Mouse (Mus musculus): ENCODE results near the gene Gm10837.

The Gm10837 gene

DNA sequence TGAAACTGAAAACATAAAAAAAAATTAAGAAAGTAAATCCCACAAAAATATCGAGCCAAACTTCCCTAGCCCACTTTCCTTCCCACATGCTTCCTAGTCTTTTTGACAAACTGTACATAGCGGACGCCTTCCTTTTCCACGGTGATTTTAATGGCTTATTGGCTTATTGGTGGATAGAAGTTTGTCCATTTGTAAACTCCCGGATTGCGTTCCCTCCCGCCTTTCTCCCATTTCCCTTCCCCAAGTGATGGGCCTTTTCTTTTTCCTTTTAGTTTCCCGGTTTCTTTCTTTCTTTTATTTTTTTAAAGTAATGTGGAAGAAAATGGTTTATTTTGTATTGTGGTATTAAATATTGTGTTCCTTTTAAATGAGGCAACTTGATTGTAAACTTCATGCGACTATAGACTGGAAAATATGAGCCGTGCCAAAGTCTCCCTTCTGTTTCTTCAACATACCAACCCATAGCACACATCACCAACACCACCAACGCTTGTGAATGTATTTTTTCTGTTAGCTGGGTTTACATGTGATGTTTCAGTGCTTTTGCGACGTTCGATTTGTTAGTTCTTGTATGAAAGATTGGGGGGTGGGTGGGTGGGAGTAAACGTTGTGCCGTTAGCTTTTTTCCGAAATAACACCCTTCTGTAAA, 10.8 kb upstream of the Gm10837 start:
- no peak for DNase-seq (ENCODE audit: low spot score)

DNA sequence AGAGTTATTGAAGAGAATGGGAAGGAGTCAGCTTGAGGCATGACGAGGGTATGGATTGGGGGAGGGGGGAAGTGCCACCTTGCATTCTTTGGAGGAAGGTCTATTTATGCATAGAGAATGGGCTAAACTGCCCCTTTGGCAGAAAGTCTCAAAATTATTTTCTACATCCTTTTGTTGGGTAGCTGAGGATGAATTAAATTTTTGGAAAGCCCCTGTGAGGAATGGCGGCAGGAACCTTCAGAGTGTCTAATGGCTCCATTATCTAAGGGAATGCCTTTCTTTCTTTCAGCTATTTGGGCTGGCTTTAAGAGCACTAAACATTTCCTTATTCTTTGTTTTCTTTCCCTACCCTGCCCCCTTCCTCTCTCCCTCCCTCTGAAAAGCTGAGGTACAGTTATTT, 10.0 kb upstream of the Gm10837 start:
- DNase-seq (ENCODE audit: low spot score): no peak

DNA sequence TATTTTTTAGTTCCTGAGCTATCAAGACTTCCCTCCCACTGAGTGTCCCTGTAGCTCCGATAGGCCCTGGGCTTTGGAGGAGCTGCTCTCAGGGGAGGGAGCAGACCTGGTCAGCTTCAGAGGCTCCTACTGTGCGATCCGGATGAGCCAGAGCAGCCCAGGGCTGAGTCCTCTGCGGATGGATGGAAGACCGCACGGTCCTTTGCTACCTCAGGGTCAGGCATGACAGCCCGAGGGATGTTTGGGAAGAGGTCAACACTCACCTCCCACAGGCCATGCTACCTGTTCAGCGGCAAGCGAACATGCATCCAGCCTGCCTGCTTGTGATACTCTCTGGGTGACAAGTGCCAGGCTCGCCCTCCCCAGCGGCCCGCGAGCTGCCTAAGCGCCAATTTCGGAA, 9.2 kb upstream of the Gm10837 start:
- DNase-seq (ENCODE audit: low spot score): peak; percentile 56

DNA sequence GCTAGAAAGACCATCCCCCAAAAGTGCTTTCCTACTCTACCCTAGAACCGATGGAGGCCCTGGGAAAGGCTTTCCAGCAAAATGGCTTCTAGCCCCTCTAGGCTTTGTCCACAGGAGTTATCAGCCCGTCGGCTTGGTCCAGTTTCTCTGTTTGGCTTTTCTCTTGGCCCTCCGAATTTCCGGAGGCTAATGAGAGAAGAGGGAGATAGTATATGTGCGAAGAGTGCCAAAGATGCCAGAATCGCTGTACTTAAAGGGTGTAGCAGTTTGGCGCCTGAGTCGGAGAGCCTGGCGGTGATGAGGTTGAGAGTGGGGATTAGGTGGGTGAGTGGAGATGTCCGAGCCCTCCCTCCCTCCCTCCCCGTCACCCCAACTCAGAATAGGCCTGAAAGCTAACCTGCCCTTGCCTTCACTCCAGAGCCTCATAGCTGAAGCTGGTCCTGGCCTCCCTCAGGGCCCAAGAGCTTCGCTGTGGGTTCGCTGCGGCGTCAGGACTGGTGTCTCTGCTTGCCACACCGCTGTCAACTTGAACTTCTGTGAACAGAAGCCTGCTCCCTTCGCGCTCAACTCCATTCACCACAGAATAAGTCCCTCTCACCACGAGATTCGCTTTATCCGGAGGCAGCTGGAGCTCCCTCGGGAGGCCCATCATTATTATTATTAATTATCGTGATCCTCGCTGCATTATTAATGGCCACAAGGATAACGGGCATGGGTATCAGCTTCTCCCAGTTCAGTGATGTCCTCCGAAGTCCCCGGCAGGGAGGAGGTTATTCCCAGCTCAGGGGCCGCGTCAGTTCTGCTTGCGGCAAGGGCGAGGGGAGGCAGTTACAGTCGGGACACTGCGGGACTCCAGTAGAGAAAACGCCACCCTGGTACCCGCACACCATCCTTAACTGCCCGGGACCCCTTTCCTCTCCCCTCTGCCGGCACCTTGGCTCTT, 8.0 kb upstream of the Gm10837 start:
- DNase-seq (ENCODE audit: low spot score): peak; percentile 72

DNA sequence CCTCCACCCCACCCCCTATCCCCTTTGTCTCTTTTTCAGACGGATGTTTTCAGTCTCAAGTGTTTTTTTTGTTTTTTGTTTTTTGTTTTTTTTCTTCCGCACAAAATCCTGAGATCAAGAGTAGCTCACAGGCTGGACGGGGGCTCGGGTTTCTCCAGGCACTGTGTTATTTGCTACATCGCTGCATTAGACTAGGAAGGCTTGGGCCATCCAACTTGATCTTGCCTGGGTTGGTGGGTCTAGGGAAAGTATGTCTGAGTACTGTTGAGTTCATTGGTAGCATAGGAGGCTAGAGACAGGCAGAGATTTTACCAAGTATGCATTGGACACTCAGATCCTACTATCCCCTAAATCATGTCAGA, 7.4 kb upstream of the Gm10837 start:
- DNase-seq (ENCODE audit: low spot score): peak; percentile 11

DNA sequence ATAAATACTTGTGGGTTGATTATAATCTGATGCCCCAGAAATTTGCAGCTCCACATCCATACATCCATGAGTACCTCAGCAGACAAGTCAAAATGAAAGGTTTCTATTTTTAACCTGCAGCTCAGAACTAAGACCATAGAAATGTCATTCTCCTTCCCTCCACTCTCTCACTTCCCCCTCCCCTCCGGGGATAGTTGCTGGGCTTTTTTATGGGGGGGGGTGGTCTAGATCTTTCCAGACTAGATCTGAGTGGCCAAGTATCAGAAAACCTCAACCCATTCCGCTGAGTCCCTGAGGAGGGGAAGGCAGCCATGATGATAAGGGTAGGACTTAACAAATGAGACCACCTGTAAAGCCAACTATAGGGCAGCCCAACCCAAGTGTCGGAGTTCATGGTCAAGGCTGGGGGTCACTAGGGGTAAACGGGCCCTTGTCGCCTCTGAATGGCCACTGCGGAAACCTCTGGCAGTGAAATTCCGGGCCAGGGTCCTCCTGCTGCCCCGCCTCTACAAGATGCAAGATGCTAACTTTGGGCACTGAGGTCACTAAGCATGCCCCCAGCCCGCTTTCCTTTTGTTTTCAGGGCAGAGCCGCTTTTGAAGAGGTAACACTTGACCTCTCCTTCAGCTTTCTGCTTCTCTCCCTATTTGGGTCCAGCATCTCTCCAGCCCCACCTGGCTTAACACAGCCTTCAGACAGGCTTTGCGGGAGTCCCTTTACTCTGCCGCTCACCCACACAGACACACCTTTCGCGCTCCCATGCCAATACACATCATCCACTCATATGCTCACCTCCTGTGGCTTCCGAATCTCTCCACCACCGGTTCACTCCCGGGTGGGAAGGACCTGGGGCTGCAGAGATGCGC, 6.6 kb upstream of the Gm10837 start:
- peak; percentile 48 for DNase-seq (ENCODE audit: low spot score)

DNA sequence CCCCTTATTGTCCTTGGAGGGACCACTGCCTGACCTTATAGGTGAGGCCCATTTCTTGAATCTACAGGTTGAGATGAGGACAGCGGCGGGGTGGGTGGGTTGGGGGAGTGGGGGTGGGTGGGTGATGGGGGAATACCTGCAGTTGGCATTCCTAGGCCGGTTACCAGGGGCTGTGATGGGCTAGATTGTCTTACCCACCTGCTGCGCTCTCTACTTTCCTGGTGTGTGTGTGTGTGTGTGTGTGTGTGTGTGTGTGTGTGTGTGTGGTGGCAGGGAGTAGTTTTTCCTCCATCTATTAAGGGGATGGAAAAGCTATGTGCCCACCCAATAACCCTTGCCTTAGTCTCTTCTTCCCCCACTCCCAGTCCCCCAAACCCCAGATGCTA, 5.9 kb upstream of the Gm10837 start:
- no peak for DNase-seq (ENCODE audit: low spot score)

DNA sequence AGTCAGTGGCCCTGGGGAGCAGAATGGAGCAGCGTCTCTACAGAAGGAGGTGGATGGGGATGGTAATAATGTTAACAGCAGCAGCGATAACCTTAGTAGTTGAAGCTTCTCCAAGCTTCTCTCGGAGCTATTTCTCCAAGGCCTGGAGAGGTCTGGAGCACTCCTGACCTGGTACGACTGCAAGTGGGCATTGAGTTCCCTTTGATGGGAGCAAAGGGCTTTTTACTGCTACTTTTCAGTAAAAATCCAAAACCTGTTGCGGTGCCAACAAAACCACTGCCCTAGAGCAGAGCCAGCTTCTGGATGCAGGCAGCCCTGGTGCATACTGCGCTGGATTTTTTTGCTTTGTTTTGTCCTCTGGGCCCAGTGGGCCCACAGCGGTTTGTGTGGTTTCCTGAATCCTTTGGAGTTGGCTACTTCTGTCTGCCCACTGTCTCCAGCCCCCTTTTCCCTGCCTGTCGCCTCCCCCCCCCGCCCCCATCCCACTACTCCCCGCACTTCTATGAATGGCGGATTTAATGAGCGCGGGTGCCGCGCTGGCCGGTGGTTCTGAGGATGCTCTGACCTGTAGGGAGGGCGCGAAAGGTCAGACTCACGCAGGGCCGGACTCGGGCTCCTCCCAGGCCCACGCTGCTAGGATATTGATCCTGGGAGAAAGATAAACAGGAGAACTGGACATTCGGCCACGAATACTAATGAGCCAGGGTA, 5.4 kb upstream of the Gm10837 start:
- peak; percentile 50 for DNase-seq (ENCODE audit: low spot score)

DNA sequence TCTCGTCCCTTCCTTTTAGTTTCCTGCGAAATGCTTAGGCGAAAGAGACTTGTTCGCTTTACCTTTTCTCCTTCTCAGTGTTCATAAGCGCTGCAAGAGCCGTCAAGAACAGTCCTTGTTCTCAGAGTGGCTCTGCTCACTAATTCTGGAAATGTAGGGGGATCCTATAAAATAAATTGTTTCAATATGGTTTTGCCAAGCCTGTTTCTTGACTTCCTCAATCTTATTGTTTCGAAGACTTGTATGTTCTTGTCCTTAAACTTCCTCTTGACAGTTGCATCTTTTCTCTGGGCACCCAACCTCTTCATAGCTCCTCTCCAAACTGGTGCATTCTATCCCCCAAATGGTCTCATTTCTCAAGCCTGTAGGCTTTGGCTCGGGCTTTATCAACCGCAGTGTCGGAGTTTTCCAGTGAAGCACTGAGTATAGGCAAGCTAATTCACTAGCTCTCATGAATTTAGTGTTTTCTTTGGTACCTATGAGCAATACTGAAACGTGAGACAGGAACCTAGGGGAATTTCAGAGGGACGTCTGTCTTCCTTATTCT, 4.7 kb upstream of the Gm10837 start:
- peak; percentile 30 for DNase-seq (ENCODE audit: low spot score)

DNA sequence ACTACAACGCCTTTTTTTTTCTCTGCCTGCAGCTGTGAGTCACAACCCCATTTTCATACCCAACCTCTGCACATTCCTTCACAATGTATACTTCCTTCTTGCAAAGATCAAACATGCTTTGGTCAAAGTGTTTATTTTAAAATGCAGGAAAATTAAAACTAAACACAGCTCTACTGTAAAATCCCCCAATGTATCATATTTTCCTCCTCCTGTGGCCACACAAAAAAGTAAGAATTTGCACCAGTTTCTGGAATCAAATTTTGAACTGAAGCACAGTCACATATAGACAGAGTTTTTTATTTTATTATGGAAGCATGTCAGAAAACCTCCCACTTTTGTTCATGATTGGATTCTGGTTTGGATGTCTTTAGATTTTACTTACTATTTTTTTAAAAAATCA, 3.8 kb upstream of the Gm10837 start:
- DNase-seq (ENCODE audit: low spot score): peak; percentile 4

DNA sequence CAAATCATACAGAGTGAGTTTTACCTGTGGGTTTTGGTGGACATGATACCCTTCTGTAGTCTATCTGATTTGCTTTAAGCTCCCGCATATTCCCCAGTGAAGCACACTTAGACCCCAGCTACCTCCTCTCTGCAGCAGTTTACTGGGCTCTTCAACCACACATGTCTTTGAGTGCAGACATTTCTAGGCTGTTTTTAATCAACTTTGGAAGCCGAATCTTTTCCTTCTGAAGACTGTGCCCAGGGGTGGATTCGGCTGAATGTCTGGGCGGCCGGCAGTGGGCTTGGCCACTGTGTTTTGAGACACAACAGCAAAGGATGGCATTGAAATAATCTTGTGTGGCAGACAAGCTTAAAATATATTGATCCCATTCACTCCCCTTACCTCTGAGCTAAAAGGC, 3.0 kb upstream of the Gm10837 start:
- DNase-seq (ENCODE audit: low spot score): peak; percentile 31

DNA sequence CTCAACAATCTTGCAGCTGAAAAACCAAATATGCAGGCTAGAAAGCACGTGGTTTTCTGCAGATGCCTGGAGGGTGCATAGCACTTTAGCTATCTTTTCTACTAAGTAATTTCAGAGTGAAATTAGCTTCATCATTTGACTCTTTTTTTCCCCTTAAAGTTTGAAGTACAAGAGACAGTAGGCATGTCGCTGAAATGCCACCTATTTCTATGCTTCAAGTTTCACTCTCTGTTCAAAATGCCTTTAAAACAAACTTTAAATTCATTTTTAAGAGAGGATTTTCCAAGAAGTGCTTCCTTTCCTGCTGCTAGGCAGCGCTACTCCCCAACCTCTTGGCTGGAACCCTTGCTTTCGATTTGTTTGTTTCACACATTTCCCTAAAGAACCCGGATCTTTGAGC, 1.3 kb upstream of the Gm10837 start:
- DNase-seq (ENCODE audit: low spot score): peak; percentile 14

DNA sequence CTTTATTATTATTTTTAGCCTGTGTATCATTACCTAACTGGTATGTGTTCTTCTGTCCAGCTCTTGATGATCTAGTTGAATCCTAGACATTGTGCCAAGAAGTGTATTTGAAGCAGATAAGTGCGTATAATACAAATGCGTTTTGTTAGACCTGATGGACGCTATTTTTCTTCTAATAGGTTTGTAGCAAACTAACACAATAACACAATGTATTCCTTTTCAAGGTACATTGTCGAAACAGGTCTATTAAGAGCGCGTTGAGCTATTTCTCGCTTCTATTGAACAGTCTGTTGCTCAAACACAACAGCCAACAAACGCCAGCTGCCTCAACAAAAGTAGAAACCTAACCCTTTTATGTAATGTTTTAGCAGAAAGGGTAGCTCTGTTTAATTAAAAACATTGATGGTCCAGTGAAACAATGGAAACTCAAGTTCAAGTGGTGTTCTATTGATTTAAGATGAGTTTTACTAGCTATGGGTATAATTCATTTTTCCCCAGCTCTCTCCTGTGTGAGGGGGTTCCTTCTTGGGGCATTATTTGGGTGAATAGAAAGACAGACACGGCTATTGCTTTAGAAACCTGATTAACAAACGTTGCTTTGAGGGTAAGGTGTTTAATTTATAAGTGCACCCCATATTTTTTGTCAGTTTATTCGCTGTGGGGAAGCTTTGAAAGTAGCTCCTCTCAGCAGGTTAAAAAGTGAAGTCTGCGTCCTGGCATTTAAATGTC, 536 bp upstream of the Gm10837 start:
- DNase-seq (ENCODE audit: low spot score): peak; percentile 28

DNA sequence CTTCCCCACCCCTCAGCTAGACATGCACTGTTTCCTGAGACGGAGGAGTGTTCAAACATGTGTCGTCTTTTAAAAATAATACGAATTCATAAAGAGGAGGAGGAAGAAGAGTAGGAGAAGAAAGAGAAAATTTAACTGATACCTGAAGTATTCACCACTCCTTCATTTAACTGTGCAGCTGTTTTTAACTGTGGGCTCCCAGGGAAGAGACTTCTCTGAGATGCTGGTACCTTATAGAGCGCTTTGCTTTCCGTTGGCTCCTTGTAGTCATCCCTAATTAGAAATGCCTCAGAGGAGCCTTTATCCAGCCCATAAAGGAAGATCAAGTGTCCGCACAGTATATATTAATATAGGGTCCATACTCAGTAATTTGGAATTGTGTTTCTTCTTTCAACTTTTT, 1.1 kb downstream of the Gm10837 start:
- DNase-seq (ENCODE audit: low spot score): no peak

DNA sequence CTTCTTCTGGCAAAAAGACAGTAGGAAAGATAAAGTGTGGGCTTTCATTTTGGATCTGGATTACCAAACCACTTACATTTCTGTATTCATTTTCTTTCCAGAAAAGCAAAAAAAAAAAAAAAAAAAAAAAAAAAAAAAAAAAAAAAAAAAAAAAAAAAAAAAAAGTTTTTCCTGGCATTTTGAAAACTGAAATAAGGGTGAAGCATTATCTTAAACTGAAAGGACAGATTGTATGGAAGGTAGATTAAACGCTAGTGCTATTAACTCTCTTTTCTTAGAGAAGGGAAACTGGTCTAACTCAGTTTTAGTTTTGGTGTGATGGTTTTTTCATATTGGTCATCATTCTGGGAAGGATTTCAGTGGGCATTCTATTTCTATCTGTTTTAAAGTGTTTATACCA, 1.6 kb downstream of the Gm10837 start:
- DNase-seq (ENCODE audit: low spot score): no peak

DNA sequence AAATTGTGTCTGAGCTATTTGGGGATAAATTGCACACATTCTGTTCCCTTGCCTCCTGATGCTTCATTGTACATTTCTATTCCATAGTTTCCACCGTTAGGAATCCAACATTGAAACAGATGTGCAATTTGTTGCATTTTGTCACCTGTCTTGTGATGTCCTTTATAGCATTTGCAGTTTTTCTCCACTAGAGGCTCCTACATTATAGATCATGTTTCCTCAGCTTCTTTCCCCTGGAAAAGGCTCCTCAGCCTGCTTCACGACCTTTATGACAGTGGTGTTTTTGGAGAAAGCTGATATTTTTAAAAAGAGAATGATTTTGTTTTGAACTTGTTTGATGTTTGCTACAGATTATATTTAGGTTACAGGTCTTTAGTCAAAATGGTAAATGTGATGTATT, 18.7 kb downstream of the Gm10837 start:
- DNase-seq (ENCODE audit: low spot score): no peak

DNA sequence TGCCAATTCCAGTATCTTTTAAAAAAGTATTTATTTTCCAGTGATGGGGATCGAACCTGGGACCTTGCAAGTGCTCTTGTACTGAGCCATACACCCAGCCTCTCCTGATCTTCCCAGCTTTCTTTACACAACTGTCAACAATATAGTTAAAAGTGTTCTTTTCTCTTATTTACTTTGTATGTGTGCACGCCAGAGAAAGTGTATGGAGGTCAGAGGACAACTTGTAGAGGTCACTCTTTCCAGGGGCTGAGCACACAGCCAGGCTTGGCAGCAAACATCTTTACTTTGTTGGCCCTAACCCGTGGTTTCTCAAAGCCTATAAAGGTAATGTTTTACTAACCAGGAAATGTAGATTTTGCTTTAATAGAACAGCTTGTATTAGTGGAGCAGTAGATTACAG, 21.1 kb downstream of the Gm10837 start:
- DNase-seq (ENCODE audit: low spot score): no peak

DNA sequence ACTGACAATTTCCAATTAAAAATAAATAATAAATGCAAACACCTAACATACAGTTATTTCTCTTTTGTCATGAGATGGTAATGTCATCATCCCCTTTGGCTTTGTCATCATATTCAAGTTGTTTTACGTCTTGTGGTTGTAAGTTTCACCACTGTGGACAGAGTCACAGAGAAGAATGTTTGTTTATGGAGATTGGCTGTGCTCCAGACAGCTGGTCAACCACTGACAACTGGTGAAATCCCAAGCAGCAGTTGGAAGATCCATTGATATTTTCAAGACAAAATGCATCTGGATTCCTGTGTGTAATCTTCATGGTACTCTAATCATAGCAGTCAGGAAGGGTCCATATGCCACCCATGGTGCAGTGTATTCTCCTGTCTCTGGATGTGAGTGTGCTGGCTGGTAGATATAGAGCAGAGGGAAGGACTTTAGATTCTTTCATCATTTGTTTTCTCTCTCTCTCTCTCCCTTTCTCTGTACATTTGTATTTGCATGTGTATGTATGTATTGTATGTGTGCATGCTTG, 23.2 kb downstream of the Gm10837 start:
- DNase-seq (ENCODE audit: low spot score): no peak

DNA sequence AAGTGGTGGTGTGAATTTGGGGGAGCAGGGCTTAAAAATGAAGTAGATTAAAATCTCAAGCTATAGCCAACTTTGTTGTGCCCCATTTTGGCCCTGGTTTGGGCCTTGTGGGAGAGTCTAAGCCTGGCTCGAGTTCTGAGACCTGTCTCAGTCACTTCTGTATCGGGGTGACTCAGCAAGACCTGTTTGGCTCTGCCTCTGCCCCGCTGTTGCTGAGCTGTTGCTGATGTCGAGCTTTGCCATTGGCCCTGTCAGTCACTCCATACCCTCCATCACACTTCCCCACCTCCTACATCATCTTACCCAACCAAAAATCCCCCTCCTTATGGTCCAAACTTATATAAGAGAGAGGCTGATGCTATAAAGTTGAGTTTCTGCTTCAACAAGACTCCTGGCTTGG, 38.1 kb downstream of the Gm10837 start:
- DNase-seq (ENCODE audit: low spot score): no peak

DNA sequence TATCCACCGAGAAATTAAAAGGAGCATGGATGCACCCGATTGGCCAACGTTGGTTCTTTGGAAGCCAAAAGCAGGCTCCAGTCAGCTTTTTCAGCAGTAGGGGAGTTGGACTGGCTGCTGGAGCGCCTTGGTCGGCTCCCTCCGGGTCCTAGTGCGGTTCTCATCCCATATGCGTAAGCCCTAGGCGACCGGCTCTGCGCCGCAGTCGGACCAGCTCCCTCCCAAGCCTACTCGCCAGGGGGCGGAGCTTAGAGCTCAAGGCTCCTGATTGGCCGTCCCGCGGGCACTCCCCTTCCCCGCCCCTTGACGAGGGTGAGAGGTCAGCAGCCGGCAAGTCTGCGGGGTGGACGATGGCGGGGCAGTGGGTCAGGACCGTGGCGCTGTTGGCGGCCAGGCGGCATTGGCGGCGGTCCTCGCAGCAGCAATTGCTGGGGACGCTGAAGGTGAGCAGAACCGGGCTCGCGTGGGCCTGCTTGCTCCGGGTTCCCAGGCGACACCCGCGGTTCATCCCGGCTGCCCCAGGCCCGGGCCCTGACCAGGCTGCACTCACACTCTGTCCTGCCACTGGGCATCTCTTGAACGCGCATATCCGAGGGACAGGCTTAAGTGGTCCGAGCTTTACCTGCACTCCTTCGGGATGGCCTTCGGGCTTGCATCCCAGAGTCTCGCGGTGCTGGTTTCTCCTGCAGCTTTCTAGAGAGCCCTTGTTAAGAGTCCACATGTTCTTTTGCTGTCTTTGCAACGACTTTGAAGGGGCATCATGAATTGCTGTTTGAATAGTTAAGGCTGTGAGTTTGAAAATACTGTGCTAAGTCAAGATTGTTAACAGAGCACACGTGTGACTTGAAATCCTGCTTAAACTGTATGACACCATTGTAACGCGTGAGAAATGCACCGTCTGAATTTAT, 43.9 kb downstream of the Gm10837 start, which contains the start of gene Pcca:
Gene Pcca, plus strand, starts transcription at position 308 of the 908 bp plus-strand sequence.
- DNase-seq (ENCODE audit: low spot score): peak; percentile 98
